Mouse (Mus musculus) CH12.LX (cell line): ENCODE data around the gene Psma7.

ENCODE experiments used
- CTCF ChIP-seq, 2 experiments: IDR thresholded peaks in 1 of 2; conservative IDR thresholded peaks in 1 of 2; 2 replicates each; pipeline ENCODE4 v1.5.1; 2011 to 2012; ENCODE audit warnings: low read depth in 2 of 2, low read length in 2 of 2, improper control_type of control experiment in 1 of 2, inconsistent platforms in 1 of 2, mild to moderate bottlenecking in 1 of 2, moderate library complexity in 1 of 2
- ETS1 ChIP-seq: conservative IDR thresholded peaks from 2 replicates; pipeline ENCODE4 v1.6.1; 2012; ENCODE audit warnings: low read depth, mild to moderate bottlenecking, inconsistent platforms, low read length, improper control_type of control experiment, moderate library complexity
- POLR2AphosphoS2 ChIP-seq: IDR thresholded peaks from 2 replicates; pipeline ENCODE4 v1.6.1; 2011; ENCODE audit warnings: low read depth, low read length, improper control_type of control experiment
- ZKSCAN1 ChIP-seq: IDR thresholded peaks from 2 replicates; pipeline ENCODE4 v1.6.1; 2012; ENCODE audit warnings: low read depth, inconsistent platforms, low read length, improper control_type of control experiment, borderline replicate concordance

- TF ChIP-seq ZKSCAN1 = no peak
- no peak for TF ChIP-seq CTCF (conservative IDR thresholded peaks at IDR 0.05 in 1 of 2, IDR thresholded peaks at IDR 0.05 in 1 of 2; ENCODE audit: low read depth in 2 of 2, low read length in 2 of 2)
- no peak for TF ChIP-seq POLR2AphosphoS2
- TF ChIP-seq ETS1 = no peak
These were observed 21.3 kb upstream of the Psma7 start for GRCm38 (mm10) chr2:180063338-180064131.
